Mouse (Mus musculus): ENCODE results near the gene Tmem175. TPM values are rescaled to one million over a fixed set of nuclear protein-coding genes. Genes with fewer than 3 reads are reported as not detected.
A peak's percentile ranks its signal among the peaks of the same experiment; 100 is the strongest.

The Tmem175 gene
- polyA plus RNA-seq, 1 experiment from 2014 or later = 27.8 TPM

DNA sequence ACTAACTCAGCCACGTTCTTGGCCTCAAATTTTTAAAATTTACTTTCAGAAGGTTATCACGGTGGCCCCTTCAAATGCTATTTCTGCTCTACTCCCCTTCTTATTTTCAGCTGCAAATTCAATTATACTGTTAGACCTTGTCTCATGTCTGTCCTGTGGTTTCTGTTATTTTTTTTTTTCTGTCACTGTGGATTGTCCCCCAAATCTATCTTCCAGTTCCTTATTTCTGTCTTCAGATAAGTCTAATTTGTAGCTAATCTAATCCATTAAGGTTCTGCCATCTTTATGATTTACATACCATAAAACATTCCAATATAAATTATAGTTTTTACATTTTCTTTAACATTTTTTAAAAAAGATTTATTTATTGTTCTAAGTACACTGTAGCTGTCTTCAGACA is 37.8 kb downstream of the Tmem175 start:
- Histone ChIP-seq H3K9me3 (replicated peaks; ENCODE audit: low read length) (no peaks in the 10 kb centered on the region), H3K4me1 (replicated peaks; ENCODE audit: insufficient read depth, low read length) (peaks cover 11% of the 10 kb centered on the region), H3K9ac (ENCODE audit: low read depth, low read length) (no peak overlapping the region), H3K4me3 (replicated peaks; ENCODE audit: low read depth, low read length) (no peak overlapping the region), H3K36me3 (ENCODE audit: insufficient read depth, low read length) (0 out of 2 replicates have a peak, but pooled peaks cover 8% of the 10 kb centered on the region), H3K27me3 (ENCODE audit: insufficient read depth, low read length) (no peaks in the 10 kb centered on the region), H3K4me2 (ENCODE audit: low read length) (no peak overlapping the region), H3K27ac (no peak overlapping the region)
- no peak for ATAC-seq (replicated peaks; ENCODE audit: low FRiP score, low read depth)
- no peak for TF ChIP-seq CTCF (IDR thresholded peaks at IDR 0.05; ENCODE audit: low read depth)
- 66% methylated on average over 2 of the region's 2 CpGs for WGBS
- DNase-seq (ENCODE audit: low spot score) = no peak

DNA sequence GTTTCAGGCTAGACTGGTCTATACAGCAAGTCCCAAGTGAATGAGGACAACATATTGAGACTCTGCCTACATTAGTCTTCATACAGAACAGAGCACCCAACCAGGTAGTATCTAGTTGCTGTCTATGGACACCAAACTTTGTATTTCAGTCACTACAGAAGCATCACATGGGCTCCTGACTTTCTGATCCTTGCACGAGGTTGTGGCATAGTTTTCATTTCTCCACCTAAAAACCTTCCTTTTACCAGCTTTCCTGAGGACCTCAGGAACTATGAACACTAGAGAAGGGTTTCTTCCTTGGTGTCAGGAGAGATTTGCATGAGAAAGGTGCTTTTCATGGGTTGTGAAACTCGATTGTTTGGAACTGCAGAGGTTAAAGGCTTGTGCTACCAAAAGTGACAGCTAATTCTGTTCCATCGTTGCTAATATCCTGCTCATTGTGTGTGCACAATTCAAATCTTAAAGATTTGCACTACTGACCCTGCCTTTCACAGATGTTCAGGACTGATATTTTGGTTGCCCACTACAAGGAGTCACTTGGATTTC is 38.9 kb downstream of the Tmem175 start:
- TF ChIP-seq CTCF (IDR thresholded peaks at IDR 0.05; ENCODE audit: low read depth) = no peak
- H3K27ac ChIP-seq = peak overlapping the region; percentile 84; the same call in 1 of the 2 replicates
- peak overlapping the region; percentile 54 for H3K4me3 ChIP-seq (replicated peaks; ENCODE audit: low read depth, low read length)
- ATAC-seq (replicated peaks; ENCODE audit: low FRiP score, low read depth) (no peak), DNase-seq (ENCODE audit: low spot score) (no peak)
- 0 out of 2 replicates have a peak, but pooled peaks cover 12% of the 10 kb centered on the region for H3K36me3 ChIP-seq (ENCODE audit: insufficient read depth, low read length)
- H3K9ac ChIP-seq (ENCODE audit: low read depth, low read length) = peak overlapping the region; percentile 74
- H3K4me2 ChIP-seq (ENCODE audit: low read length) = peak overlapping the region; percentile 81
- peaks cover 11% of the 10 kb centered on the region for H3K4me1 ChIP-seq (replicated peaks; ENCODE audit: insufficient read depth, low read length)
- WGBS = 10% methylated on average over 3 of the region's 3 CpGs
- no peaks in the 10 kb centered on the region for H3K27me3 ChIP-seq (ENCODE audit: insufficient read depth, low read length)
- H3K9me3 ChIP-seq (replicated peaks; ENCODE audit: low read length) = no peaks in the 10 kb centered on the region

- Histone ChIP-seq H3K27me3 (ENCODE audit: insufficient read depth, low read length) (no peaks in the 10 kb centered on the region), H3K9me3 (replicated peaks; ENCODE audit: low read length) (no peaks in the 10 kb centered on the region), H3K9ac (ENCODE audit: low read depth, low read length) (peak within 1 kb of the TSS; percentile 74), H3K4me1 (replicated peaks; ENCODE audit: insufficient read depth, low read length) (peaks cover 11% of the 10 kb centered on the region), H3K4me2 (ENCODE audit: low read length) (peak within 1 kb of the TSS; percentile 81), H3K4me3 (replicated peaks; ENCODE audit: low read depth, low read length) (peak within 1 kb of the TSS; percentile 54), H3K27ac (peak within 1 kb of the TSS; percentile 84), H3K36me3 (ENCODE audit: insufficient read depth, low read length) (0 out of 2 replicates have a peak, but pooled peaks cover 12% of the 10 kb centered on the region)
- peak; percentile 79 for TF ChIP-seq CTCF (IDR thresholded peaks at IDR 0.05; ENCODE audit: low read depth)
- ATAC-seq (replicated peaks; ENCODE audit: low FRiP score, low read depth) (peak; percentile 74), DNase-seq (ENCODE audit: low spot score) (peak; percentile 91)
- WGBS = 6% methylated on average over 43 of the region's 43 CpGs
These were observed 39.7 kb downstream of the Tmem175 start, which contains the start of gene Dgkq for GRCm38 (mm10) chr5:108668977-108669936. Gene Dgkq (minus strand): TSS chr5:108669672.

GRCm38 (mm10) chr5:108669986-108670385 is 40.4 kb downstream of the Tmem175 start:
- no peak for TF ChIP-seq CTCF (IDR thresholded peaks at IDR 0.05; ENCODE audit: low read depth)
- H3K4me2 ChIP-seq (ENCODE audit: low read length) = peak overlapping the region; percentile 81; the same call in 1 of the 2 replicates
- WGBS = 77% methylated on average over 9 of the region's 9 CpGs
- DNase-seq (ENCODE audit: low spot score) (no peak), ATAC-seq (replicated peaks; ENCODE audit: low FRiP score, low read depth) (no peak)
- H3K9me3 ChIP-seq (replicated peaks; ENCODE audit: low read length) = no peaks in the 10 kb centered on the region
- no peak overlapping the region for H3K27ac ChIP-seq
- H3K36me3 ChIP-seq (ENCODE audit: insufficient read depth, low read length) = 0 out of 2 replicates have a peak, but pooled peaks cover 12% of the 10 kb centered on the region
- no peak overlapping the region for H3K4me3 ChIP-seq (replicated peaks; ENCODE audit: low read depth, low read length)
- H3K4me1 ChIP-seq (replicated peaks; ENCODE audit: insufficient read depth, low read length) = peaks cover 11% of the 10 kb centered on the region
- no peaks in the 10 kb centered on the region for H3K27me3 ChIP-seq (ENCODE audit: insufficient read depth, low read length)
- 0 out of 2 replicates have a peak overlapping the region, but pooled peaks have one; percentile 74 for H3K9ac ChIP-seq (ENCODE audit: low read depth, low read length)

GRCm38 (mm10) chr5:108670785-108671184 is 41.2 kb downstream of the Tmem175 start:
- no peaks in the 10 kb centered on the region for H3K27me3 ChIP-seq (ENCODE audit: insufficient read depth, low read length)
- 0 out of 2 replicates have a peak, but pooled peaks cover 12% of the 10 kb centered on the region for H3K36me3 ChIP-seq (ENCODE audit: insufficient read depth, low read length)
- no peak overlapping the region for H3K4me2 ChIP-seq (ENCODE audit: low read length)
- peak; percentile 72 for TF ChIP-seq CTCF (IDR thresholded peaks at IDR 0.05; ENCODE audit: low read depth)
- DNase-seq (ENCODE audit: low spot score) (peak; percentile 54), ATAC-seq (replicated peaks; ENCODE audit: low FRiP score, low read depth) (0 out of 2 replicates have a peak, but pooled peaks have one; percentile 21)
- no peaks in the 10 kb centered on the region for H3K9me3 ChIP-seq (replicated peaks; ENCODE audit: low read length)
- H3K9ac ChIP-seq (ENCODE audit: low read depth, low read length) = no peak overlapping the region
- H3K4me1 ChIP-seq (replicated peaks; ENCODE audit: insufficient read depth, low read length) = peaks cover 11% of the 10 kb centered on the region
- H3K27ac ChIP-seq = no peak overlapping the region
- no peak overlapping the region for H3K4me3 ChIP-seq (replicated peaks; ENCODE audit: low read depth, low read length)

GRCm38 (mm10) chr5:108671757-108672156 is 42.2 kb downstream of the Tmem175 start:
- H3K27me3 ChIP-seq (ENCODE audit: insufficient read depth, low read length) = no peaks in the 10 kb centered on the region
- H3K4me2 ChIP-seq (ENCODE audit: low read length) = no peak overlapping the region
- no peak overlapping the region for H3K9ac ChIP-seq (ENCODE audit: low read depth, low read length)
- no peak for ATAC-seq (replicated peaks; ENCODE audit: low FRiP score, low read depth)
- 0 out of 2 replicates have a peak, but pooled peaks have one; percentile 16 for TF ChIP-seq CTCF (IDR thresholded peaks at IDR 0.05; ENCODE audit: low read depth)
- H3K4me1 ChIP-seq (replicated peaks; ENCODE audit: insufficient read depth, low read length) = peaks cover 13% of the 10 kb centered on the region
- no peaks in the 10 kb centered on the region for H3K9me3 ChIP-seq (replicated peaks; ENCODE audit: low read length)
- DNase-seq (ENCODE audit: low spot score) = no peak
- no peak overlapping the region for H3K4me3 ChIP-seq (replicated peaks; ENCODE audit: low read depth, low read length)
- no peak overlapping the region for H3K27ac ChIP-seq
- 94% methylated on average over 12 of the region's 12 CpGs for WGBS
- 0 out of 2 replicates have a peak, but pooled peaks cover 12% of the 10 kb centered on the region for H3K36me3 ChIP-seq (ENCODE audit: insufficient read depth, low read length)
